Mouse (Mus musculus): ENCODE results near the gene Gpalpp1. TPM values are rescaled to one million over a fixed set of nuclear protein-coding genes. Genes with fewer than 3 reads are reported as not detected.

Gpalpp1 gene
- 4.1 and 5.5 TPM in 2 replicates for polyA plus RNA-seq (2012; rRNA removed)

DNA sequence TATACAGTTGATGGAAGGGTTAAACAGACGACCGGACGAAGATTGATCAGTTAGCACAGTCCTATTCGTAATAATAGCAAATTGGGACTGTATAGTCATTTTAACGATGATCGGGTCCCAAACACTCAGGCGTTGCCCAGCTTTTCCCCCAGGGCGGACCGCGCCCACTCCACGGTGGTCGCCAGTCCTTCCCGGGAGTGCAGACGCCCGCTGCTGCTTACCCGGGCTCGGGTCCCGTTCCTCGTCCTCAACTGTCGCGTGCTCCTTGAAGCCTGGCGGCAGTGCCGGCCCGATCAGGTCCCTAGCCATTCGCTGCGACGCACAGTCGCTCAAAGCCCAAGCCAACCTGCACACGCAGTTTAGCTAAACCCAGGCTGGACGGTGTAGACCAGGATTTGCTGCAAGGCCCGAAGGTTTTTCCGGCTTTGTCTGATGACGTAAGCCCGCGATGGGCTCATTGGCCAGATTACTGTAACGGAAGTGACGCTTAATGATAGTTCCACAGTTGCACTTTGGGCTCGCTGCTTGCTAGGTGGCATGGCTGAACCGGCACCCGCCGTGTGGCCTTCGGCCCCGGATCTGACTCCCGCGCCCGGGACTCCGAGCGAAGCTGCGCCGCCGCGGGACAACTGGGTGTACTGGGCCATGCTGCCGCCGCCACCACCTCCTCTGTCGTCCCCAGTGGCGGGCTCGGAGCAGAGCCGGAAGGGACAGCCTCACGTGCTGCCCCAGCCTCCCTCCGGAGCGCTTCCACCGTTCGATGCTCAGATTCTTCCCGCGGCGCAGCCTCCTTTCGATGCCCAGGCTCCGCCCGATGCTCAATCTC is at the start of gene Gpalpp1, which contains the start of gene Nufip1:
Gene Gpalpp1, minus strand, starts transcription at position 365 of the 826 bp plus-strand sequence.
Gene Nufip1, plus strand, starts transcription at position 496 of the 826 bp plus-strand sequence.
- no peaks in the 10 kb centered on the region; the same call in 1 of the 2 replicates for H3K4me1 ChIP-seq (ENCODE audit: control insufficient read depth, insufficient read depth, low read length)
- H3K36me3 ChIP-seq (ENCODE audit: control insufficient read depth, insufficient read depth, low read length), result peaks cover under 1% of the 10 kb centered on the region; the same call in 1 of the 2 replicates
- WGBS, result under 1% methylated on average over 69 of the region's 69 CpGs
- H3K27ac ChIP-seq (ENCODE audit: insufficient read depth, low read depth, low read length), result peak within 1 kb of the TSS; percentile 48
- H3K27me3 ChIP-seq (replicated peaks; ENCODE audit: control insufficient read depth, insufficient read depth, low read length), result no peaks in the 10 kb centered on the region
- peak within 1 kb of the TSS; percentile 86 for H3K4me3 ChIP-seq (ENCODE audit: insufficient read depth, low read depth, low read length)
- TF ChIP-seq POLR2A (IDR thresholded peaks at IDR 0.05; ENCODE audit: low read depth, low read length), result peak; percentile 59
- no peak for TF ChIP-seq CTCF (conservative IDR thresholded peaks at IDR 0.05; ENCODE audit: insufficient read depth, insufficient read length, low read depth, low read length)
- DNase-seq, result peak; percentile 97

DNA sequence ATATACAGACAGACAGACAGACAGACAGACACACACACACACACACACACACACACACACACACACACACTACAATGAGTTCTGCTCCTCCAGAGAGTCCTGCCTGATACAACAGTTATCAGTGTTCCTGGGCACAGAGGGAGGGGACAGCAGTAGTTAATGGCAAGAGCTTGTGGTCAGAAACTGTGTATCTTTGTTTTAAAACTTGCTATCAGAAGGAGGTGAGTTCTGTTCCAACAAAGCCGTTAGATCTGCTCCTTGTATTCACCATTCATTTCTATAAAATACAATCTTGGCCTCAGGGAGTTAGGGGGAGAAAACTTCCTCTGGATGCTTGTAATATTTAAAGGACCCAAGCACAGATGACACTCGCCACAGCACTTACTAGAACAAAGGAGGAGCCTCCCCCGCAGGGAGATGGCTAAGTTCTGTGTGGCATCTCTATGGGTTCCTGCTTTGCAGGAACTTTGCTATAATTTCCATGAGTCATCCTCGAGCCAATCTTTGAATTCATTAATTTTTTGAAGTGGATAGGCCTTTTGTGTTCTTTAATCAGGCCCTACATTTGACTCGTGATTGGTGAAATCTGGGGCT is 47.7 kb upstream of the Gpalpp1 start:
- H3K4me1 ChIP-seq (ENCODE audit: control insufficient read depth, insufficient read depth, low read length), result no peaks in the 10 kb centered on the region
- H3K27ac ChIP-seq (ENCODE audit: insufficient read depth, low read depth, low read length), result no peak overlapping the region
- no peaks in the 10 kb centered on the region for H3K27me3 ChIP-seq (replicated peaks; ENCODE audit: control insufficient read depth, insufficient read depth, low read length)
- TF ChIP-seq CTCF (conservative IDR thresholded peaks at IDR 0.05; ENCODE audit: insufficient read depth, insufficient read length, low read depth, low read length) (no peak), POLR2A (IDR thresholded peaks at IDR 0.05; ENCODE audit: low read depth, low read length) (no peak)
- no peak for DNase-seq
- no peaks in the 10 kb centered on the region for H3K36me3 ChIP-seq (ENCODE audit: control insufficient read depth, insufficient read depth, low read length)
- 72% methylated on average over 5 of the region's 5 CpGs for WGBS
- H3K4me3 ChIP-seq (ENCODE audit: insufficient read depth, low read depth, low read length), result no peak overlapping the region

- Histone ChIP-seq H3K27ac (ENCODE audit: insufficient read depth, low read depth, low read length) (no peak overlapping the region), H3K4me3 (ENCODE audit: insufficient read depth, low read depth, low read length) (no peak overlapping the region), H3K27me3 (replicated peaks; ENCODE audit: control insufficient read depth, insufficient read depth, low read length) (no peaks in the 10 kb centered on the region), H3K4me1 (ENCODE audit: control insufficient read depth, insufficient read depth, low read length) (peaks cover 6% of the 10 kb centered on the region; the same call in 1 of the 2 replicates), H3K36me3 (ENCODE audit: control insufficient read depth, insufficient read depth, low read length) (no peaks in the 10 kb centered on the region)
- TF ChIP-seq CTCF (conservative IDR thresholded peaks at IDR 0.05; ENCODE audit: insufficient read depth, insufficient read length, low read depth, low read length) (no peak), POLR2A (IDR thresholded peaks at IDR 0.05; ENCODE audit: low read depth, low read length) (no peak)
- 49% methylated on average over 6 of the region's 6 CpGs for WGBS
- no peak for DNase-seq
These were observed 43.3 kb upstream of the Gpalpp1 start for GRCm38 (mm10) chr14:76153828-76154227.

GRCm38 (mm10) chr14:76153003-76153675 is 42.6 kb upstream of the Gpalpp1 start:
- no peak for DNase-seq
- 18% methylated on average over 24 of the region's 24 CpGs for WGBS
- Histone ChIP-seq H3K27me3 (replicated peaks; ENCODE audit: control insufficient read depth, insufficient read depth, low read length) (no peaks in the 10 kb centered on the region), H3K4me3 (ENCODE audit: insufficient read depth, low read depth, low read length) (peak overlapping the region; percentile 28), H3K27ac (ENCODE audit: insufficient read depth, low read depth, low read length) (no peak overlapping the region), H3K4me1 (ENCODE audit: control insufficient read depth, insufficient read depth, low read length) (peaks cover 6% of the 10 kb centered on the region; the same call in 1 of the 2 replicates), H3K36me3 (ENCODE audit: control insufficient read depth, insufficient read depth, low read length) (no peaks in the 10 kb centered on the region)
- TF ChIP-seq POLR2A (IDR thresholded peaks at IDR 0.05; ENCODE audit: low read depth, low read length) (no peak), CTCF (conservative IDR thresholded peaks at IDR 0.05; ENCODE audit: insufficient read depth, insufficient read length, low read depth, low read length) (no peak)

DNA sequence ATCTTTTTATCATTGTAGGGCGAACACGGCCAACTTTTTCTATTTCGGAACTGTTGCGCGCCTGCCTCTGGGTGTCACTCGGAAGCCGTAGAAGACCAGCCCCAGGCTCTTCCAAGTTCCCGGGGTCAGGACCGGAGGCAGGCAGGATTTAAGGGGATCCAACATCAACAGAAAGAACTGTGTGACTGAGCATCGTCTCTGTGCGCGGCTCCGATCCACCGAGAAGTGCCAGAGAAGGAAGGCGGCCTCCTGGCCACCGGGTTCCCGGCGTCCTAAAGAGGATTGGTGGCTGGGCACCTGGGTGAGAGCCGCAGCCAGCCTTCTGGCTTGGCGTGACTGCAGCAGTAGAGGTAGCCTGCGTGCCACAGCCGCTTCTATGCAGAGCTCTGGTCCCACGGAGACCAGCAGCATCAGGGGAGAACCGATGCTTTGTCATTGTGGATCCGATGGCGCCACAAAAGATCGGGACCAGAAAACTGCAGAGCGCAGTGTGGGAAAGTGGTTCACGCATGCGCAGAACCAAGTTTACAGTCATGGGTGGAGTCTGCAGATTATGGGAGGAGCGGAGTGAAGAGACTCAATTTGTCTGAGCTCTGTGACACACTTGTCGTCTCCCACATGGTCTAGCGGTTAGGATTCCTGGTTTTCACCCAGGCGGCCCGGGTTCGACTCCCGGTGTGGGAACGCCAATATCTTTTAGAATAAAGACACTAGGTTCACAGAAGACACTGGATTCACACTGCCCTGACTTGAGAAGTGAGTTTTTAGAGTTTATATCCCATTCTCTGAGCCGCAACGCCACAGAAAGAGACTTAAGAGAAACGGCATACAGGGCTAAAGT is 41.8 kb upstream of the Gpalpp1 start:
- TF ChIP-seq POLR2A (IDR thresholded peaks at IDR 0.05; ENCODE audit: low read depth, low read length) (peak; percentile 79), CTCF (conservative IDR thresholded peaks at IDR 0.05; ENCODE audit: insufficient read depth, insufficient read length, low read depth, low read length) (peak; percentile 56)
- H3K4me1 ChIP-seq (ENCODE audit: control insufficient read depth, insufficient read depth, low read length), result peaks cover 6% of the 10 kb centered on the region; the same call in 1 of the 2 replicates
- under 1% methylated on average over 41 of the region's 41 CpGs for WGBS
- H3K27ac ChIP-seq (ENCODE audit: insufficient read depth, low read depth, low read length), result peak overlapping the region; percentile 90
- DNase-seq, result peak; percentile 97
- H3K4me3 ChIP-seq (ENCODE audit: insufficient read depth, low read depth, low read length), result peak overlapping the region; percentile 89
- no peaks in the 10 kb centered on the region for H3K27me3 ChIP-seq (replicated peaks; ENCODE audit: control insufficient read depth, insufficient read depth, low read length)
- H3K36me3 ChIP-seq (ENCODE audit: control insufficient read depth, insufficient read depth, low read length), result no peaks in the 10 kb centered on the region

DNA sequence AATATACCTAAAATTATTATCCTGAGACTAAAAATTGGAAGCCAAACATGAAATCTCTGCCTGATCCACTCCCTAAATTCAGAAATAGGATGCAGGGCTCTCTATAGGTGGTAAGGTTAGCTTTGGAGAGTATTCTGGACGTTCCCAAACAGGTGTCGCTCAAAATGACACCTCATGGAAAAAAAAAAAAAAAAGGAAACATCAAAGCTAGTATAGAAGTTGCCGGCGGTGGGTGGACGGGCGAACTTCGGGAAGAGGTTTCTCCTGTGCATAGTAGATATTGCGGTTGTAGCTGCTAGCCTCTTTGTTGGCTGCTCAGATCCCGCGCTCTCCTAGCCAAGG is 41.2 kb upstream of the Gpalpp1 start:
- TF ChIP-seq CTCF (conservative IDR thresholded peaks at IDR 0.05; ENCODE audit: insufficient read depth, insufficient read length, low read depth, low read length) (no peak), POLR2A (IDR thresholded peaks at IDR 0.05; ENCODE audit: low read depth, low read length) (no peak)
- no peak for DNase-seq
- H3K27ac ChIP-seq (ENCODE audit: insufficient read depth, low read depth, low read length), result peak overlapping the region; percentile 90
- peak overlapping the region; percentile 89 for H3K4me3 ChIP-seq (ENCODE audit: insufficient read depth, low read depth, low read length)
- 3% methylated on average over 10 of the region's 10 CpGs for WGBS
- H3K36me3 ChIP-seq (ENCODE audit: control insufficient read depth, insufficient read depth, low read length), result no peaks in the 10 kb centered on the region
- H3K27me3 ChIP-seq (replicated peaks; ENCODE audit: control insufficient read depth, insufficient read depth, low read length), result no peaks in the 10 kb centered on the region
- peaks cover 6% of the 10 kb centered on the region; the same call in 1 of the 2 replicates for H3K4me1 ChIP-seq (ENCODE audit: control insufficient read depth, insufficient read depth, low read length)
